Mouse (Mus musculus) fat pad, adult 2 months (tissue): Measurements from ENCODE around the gene Anapc2.

Source experiments
- DNase-seq: peaks from one replicate; pipeline ENCODE4 v3.0.0-alpha.2; 2011; ENCODE audit warnings: low read depth, low spot score; ENCODE audit errors: extremely low read depth

The Anapc2 gene

GRCm38 (mm10) chr2:25271827-25272511 is at the start of gene Anapc2, which contains the start of gene Ssna1:
Gene Anapc2 (plus strand): TSS chr2:25272478.
Gene Ssna1 (minus strand): TSS chr2:25272438.
- DNase-seq, result peak; percentile 40

GRCm38 (mm10) chr2:25223681-25224491 is 48.4 kb upstream of the Anapc2 start:
- DNase-seq, result no peak

GRCm38 (mm10) chr2:25224492-25224765 is 47.8 kb upstream of the Anapc2 start, which contains the start of gene Tubb4b:
Gene Tubb4b (minus strand): TSS chr2:25224702.
- no peak for DNase-seq

- peak; percentile 96 for DNase-seq
Observed at GRCm38 (mm10) chr2:25224766-25225752, 47.2 kb upstream of the Anapc2 start.

- no peak for DNase-seq
Observed at GRCm38 (mm10) chr2:25225811-25226379, 46.4 kb upstream of the Anapc2 start.

- DNase-seq, result no peak
Observed at GRCm38 (mm10) chr2:25226864-25227263, 45.4 kb upstream of the Anapc2 start.

DNA sequence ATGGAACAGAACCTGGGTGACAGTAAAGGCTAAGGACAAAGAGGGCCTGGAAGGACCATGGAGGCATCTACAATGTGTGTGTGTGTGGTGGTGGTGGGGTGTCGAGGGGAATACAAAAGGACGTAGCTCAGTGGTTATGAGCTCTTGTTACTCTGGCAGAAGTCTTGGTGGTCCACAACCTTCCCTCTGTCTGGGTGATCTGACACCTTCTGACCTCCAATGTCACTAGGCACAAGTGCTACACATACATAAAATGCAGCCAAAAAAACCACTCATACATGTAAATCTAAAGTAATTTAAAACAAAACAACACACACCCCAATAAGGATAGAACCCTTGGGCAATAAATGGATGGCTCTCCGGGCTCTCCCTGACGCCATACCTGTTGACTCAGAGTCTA is 44.9 kb upstream of the Anapc2 start:
- DNase-seq, result no peak

DNA sequence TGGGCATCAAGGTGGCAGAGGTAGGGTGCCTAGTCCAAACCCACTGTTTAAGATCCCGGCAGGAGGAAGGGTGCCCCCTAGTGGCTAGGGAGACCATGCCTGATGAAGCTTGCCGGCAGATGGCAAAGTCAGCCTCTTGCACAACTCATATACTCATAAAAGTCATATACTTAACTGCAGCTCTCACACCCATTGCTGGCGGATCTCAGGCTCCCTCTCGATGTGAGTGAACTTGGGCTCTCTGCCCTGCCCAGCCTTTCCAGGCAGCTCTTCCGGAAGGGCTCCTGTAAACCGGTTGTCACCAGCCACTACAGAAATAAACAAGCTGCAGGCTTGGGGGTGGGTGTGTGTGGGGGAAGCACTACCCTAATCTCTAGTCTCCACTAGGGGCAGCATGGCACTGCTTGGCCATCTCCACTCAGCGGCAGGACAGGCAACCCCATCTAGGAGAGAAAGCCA is 43.8 kb upstream of the Anapc2 start:
- DNase-seq, result peak; percentile 77

- DNase-seq, result no peak
Observed at GRCm38 (mm10) chr2:25228995-25229530, 43.2 kb upstream of the Anapc2 start.

GRCm38 (mm10) chr2:25229582-25229981 is 42.7 kb upstream of the Anapc2 start:
- no peak for DNase-seq

DNA sequence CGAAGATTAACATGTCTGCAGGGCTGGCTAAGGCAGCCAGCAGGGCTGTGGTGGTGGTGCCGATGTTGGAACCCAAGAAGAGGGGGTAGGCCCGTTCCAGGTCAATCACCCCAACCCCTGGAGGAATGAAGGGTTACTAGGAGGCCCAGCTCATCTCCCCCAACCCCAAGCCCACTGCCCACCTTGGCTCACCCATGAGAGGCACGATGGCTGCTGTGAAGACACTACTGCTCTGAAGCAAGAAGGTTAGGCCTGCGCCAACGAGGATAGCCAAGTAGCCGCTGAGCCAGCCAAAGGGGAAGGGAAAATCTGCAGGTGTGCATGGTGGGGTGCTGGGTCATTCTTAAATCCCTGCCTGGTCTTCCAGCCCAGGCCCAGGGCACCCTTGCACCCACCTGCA is 41.7 kb upstream of the Anapc2 start:
- DNase-seq, result no peak

DNA sequence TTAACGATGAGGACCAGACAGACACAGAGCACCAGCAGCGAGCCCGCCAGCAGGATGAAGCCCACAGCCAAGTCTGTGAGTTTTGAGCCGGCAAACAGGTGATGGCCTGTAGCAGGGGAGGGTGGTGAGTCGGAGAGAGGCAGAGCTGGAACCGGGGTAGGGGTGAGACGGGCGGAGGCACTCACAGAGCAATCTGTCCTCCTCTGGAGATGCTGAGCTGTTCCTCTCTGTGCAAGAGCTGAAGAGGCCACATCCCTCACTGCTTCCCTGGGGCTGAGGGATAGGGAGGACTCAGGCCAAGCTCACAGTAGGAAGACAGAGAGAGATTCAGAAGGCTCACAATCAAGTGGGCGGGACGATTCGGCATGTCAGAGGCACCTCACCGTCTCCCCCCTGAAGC is 41.2 kb upstream of the Anapc2 start:
- no peak for DNase-seq

DNA sequence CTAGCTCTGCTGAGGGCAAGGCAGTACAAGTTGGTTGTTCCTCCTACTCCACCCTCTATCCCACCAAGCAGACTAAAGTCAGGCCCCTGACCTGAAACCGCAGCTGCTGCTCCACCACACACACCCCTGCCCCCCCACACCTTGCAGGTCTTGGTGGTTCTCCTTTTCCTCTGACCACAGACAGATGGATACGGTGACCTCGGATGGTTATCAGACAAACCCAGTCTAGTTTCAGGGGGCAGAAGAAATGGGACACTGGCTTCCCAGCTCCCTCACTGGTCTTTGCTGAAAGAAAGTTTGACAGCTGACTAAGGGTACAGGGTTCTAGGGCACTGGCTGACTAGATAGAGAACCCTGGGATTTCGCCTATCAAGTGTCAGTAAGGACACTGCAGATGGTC is 38.9 kb upstream of the Anapc2 start:
- DNase-seq, result no peak

DNA sequence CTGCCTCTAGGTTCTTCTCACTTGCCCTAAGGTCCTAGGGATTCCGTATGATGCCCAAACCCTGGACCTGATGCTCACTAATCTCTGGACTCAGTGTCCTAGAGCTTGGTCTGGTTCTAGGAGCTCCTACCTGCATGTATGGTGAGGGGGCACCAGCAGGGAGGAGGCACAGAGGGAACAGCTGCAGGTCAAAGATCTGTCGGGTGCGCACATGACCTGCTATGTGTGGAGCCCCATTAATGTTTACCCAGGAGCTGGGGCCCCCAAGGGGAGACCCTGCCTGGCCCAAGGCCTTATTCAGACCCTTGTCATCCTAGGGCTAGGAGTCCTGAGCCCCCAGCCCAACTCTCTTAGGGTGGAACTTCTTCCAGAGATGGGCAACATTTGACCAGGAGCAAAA is 38.2 kb upstream of the Anapc2 start, which contains the start of gene Slc34a3:
Gene Slc34a3 (minus strand): TSS at position 315 of the 400 bp plus-strand sequence.
- no peak for DNase-seq

DNA sequence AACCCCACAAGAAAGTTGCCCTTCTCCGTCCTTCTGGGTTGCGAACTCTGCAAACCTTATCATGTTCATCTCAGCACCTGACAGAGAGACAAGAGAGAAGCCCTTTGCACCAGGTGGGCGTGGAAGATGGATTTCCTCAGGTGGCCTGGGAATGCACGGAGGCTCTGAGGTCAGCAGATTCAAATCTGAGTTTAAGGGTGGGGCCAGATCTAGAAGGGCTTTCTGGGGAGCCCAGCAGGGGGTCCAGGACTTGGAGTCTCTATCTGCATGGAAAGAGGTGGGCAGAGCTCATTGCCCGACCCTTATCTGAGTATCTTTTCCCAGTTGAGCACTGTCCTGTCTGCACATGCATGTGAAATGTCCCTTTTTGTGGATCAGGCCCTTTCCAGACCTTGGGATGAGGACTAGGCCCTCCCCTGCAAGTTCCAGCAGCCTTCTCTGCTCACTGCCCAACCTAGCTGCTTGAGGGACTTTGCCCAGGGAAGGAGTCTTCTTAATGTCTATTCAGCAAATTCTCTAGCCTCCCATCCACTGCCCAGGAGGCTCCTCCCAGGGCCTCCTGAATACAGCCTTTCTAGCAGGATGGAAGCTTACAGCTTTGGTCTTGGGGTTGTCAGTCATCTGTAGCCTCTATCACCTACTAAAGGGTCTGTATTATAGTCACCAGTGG is 37.6 kb upstream of the Anapc2 start:
- no peak for DNase-seq

GRCm38 (mm10) chr2:25236614-25237013 is 35.7 kb upstream of the Anapc2 start, which contains the start of gene Rnf224:
Gene Rnf224 (minus strand): TSS chr2:25236787.
- no peak for DNase-seq

DNA sequence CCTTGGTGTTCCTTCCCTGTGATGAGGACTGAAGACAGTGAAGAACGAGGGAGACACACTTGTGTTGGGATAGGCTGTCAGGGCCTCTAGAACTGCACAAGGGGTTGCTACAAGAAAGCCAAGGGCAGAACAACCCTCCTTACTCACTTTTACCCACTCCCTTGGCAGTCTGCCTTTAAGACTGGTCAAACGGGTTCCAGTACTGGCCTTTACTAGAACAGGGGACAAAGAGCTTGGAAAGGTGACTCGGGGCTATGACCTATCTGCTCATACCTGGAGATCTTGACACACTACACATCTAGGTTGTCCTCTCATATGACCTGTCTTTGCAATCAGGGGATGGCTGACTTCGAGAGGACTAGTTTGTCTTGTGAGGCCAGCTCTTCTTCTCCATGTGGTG is 34.8 kb upstream of the Anapc2 start:
- peak; percentile 77 for DNase-seq

DNA sequence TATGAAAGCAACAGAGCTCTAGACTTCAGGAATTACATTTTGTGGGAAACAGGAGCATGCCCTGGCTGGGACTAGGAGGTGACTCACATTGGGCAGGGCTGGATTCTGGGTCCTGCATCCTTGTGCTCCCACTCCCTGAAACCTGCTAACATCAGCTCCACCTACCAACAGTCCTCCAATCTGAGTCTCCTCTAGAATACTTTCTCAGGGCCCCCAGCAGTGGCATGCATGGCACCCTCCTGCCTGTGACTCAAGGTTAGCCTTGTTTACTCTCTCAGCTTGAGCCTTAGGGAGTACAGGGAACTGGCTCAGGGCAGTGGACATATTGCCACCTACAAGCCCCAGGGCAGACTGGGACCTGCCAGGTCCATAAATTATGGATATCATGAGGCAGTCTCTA is 34.2 kb upstream of the Anapc2 start:
- DNase-seq, result no peak

DNA sequence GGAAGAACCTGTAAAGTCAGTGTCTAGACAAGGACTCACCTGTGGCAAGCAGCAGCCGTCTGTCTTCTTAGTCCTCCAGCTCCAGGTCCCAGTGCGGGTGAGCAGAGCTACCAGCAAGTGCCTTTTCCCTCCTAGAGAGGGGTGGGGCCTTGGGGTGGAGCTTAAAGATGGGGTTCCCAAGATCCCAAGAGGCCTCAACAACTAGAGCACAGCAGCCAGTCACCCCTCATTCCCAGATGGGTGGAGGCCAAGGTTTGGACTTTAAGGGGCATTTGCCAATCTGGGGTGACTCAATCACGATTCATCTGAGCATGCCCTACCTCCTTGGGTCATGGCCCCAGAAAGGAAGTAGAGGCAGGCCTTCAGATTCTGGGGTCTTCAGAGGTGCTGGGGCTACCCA is 32.5 kb upstream of the Anapc2 start:
- DNase-seq, result no peak

DNA sequence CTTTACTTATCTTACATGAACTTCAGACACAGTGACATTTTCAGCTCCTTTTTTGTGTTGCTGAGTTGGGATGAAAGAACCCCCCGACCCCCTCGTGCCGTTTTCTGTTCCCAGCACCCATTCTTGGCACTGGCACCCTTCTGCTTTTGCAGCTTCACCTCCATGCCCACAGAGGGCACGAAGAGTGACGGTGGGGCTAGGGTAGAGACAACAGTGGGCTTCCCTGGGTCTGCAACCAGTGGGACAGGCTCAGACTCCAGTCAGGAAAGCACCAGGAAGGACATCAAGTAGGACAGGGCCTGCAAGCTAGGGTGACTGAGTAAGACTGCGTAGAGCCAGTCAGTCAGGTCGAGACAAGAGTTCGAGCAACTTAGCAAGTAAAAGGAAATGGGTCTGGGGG is 32.0 kb upstream of the Anapc2 start:
- DNase-seq, result no peak
